Mouse (Mus musculus) liver, postnatal 0 days (tissue): ENCODE measurements at regions not wholly inside any gene's neighbourhood (a gene's known extent, or its start where the extent isn't known, plus 50 kb on each side); places are given as distances from the start of the nearest gene placed in this dataset.

Source experiments
- CTCF ChIP-seq: sonication (generic); IDR thresholded peaks from 2 replicates; pipeline ENCODE4 v1.5.1; 2016; ENCODE audit warnings: antibody characterized with exemption, low read depth
- EP300 ChIP-seq: IDR thresholded peaks from 2 replicates; pipeline ENCODE4 v1.6.1; 2016; ENCODE audit warnings: antibody characterized with exemption, low read depth, mild to moderate bottlenecking

DNA sequence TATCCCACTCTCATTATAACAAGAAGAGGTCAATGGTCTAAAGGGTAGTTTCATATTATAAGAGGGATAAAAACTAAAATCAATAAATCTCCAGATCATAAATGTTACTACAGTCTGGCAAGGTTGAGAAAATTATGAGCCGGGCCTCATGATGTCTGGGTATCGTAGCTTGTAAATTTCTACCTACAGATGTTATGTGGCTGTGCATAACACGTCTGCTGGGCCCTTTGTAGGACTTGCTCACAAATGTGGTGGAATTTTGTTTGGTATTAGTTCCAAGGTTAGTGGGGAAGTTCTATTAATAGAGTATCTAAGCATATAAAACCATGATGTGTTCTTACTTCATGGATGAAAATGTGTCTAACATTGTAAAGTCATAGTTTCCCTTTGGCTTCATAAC is 146.7 kb upstream of the Cep162 start:
- no peak for TF ChIP-seq CTCF
- no peak for TF ChIP-seq EP300
